Mouse (Mus musculus) retina, embryonic 14.5 days (tissue): Measurements from ENCODE around the gene Pih1d1.
A peak's percentile ranks its signal among the peaks of the same experiment; 100 is the strongest.
"Not testable (repeated sequence)": the region's sequence is repeated elsewhere in the genome, so short reads cannot be mapped to it uniquely, and the experiment has no call there.

ENCODE experiments used
- DNase-seq: peaks from one replicate; pipeline ENCODE4 v3.0.0-alpha.2; 2015; ENCODE audit warnings: low spot score

Gene Pih1d1

DNA sequence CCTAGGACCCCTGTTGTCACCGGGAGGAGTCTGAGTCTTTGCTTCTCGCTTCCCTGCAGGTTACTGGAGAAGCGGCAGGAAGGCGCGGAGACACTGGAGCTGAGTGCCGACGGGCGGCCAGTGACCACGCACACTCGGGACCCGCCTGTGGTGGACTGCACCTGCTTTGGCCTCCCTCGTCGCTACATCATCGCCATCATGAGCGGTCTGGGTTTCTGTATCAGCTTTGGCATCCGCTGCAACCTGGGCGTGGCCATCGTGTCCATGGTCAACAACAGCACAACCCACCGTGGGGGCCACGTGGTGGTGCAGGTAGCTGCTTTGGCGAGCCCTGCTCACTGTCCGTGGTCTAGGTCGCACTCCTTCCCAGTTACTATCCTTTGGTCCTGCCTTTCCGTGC, 14.6 kb downstream of the Pih1d1 start:
- DNase-seq, result no peak

GRCm38 (mm10) chr7:45169495-45169894, 15.4 kb downstream of the Pih1d1 start:
- DNase-seq, result no peak

DNA sequence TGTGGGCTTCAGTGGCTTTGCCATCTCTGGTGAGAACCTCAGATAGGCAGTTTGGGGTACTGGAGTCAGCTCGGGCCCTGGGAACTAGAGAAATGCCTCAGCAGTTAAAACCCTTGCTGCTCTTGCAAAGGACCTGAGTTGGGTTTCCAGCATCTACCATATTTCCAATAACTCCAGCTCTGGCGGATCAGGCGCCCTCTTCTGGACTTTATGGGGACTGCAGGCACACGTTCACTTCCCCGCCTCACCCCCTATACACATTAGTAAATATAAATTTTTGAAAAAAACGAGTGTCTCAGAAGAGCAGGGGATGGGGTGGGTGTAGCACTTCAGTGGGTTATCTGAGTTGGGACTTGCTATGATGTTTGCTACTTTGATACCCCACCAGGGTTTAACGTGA, 18.9 kb downstream of the Pih1d1 start:
- DNase-seq, result no peak

GRCm38 (mm10) chr7:45173772-45174171, 19.7 kb downstream of the Pih1d1 start:
- not testable (repeated sequence) for DNase-seq

GRCm38 (mm10) chr7:45174567-45175280, 20.6 kb downstream of the Pih1d1 start:
- peak; percentile 57 for DNase-seq

- no peak for DNase-seq
Measured at GRCm38 (mm10) chr7:45175398-45175797, 21.3 kb downstream of the Pih1d1 start.

- no peak for DNase-seq
Measured at GRCm38 (mm10) chr7:45175929-45176328, 21.8 kb downstream of the Pih1d1 start.

- no peak for DNase-seq
Measured at GRCm38 (mm10) chr7:45176356-45176755, 22.3 kb downstream of the Pih1d1 start.

DNA sequence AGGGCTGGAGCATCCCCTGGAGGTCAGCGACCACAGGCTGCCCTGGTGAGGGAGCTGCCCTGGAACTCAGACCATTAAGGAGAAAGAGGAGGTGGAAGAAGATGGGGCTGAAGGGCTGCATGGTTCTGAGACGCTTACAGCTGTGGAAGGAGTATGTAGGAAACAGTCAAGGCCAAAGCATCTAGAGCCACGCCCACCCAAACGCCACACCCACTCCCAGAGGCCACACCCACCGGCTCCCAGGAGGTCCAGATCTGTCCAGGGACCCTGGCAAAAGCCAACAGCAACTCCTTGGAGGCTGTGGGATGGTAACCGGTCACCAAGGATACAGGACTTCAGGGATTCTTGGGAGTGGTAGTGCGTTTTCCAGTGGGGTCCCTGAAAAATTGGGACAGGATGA, 24.4 kb downstream of the Pih1d1 start:
- no peak for DNase-seq

GRCm38 (mm10) chr7:45179469-45179868, 25.4 kb downstream of the Pih1d1 start, which contains the start of gene Gfy:
TSS of gene Gfy (minus strand) at chr7:45179569.
- no peak for DNase-seq

DNA sequence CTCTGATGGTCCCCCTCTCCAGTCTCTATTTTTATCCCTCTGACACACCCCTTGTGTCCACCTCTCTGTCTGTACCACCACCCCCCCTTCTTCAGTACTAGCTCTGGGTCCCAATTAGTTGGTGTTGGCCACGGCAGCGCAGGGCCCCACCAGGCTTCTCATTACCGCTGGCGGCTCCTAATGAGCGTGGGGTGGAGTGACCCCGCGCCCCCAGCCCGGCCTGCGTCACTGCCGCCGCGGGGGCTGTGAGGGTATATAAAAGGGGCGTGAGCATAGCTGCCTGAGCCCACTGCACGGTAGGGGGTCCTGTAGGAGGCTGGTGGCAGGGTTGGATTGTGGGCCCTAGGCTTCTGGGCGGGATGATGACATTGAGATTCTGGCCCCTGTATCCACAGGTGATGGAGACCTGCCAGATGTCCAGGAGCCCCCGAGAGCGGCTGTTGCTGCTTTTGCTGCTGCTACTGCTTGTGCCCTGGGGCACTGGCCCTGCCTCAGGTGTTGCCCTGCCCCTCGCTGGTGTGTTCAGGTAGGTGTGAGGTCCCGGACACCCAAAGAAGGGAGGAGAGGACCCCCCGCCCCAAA, 26.9 kb downstream of the Pih1d1 start, which contains the start of gene Pth2:
TSS of gene Pth2 (plus strand) at position 100 of the 582 bp plus-strand sequence.
- DNase-seq, result peak; percentile 70

GRCm38 (mm10) chr7:45181540-45181939, 27.4 kb downstream of the Pih1d1 start:
- DNase-seq, result peak; percentile 76

- DNase-seq, result peak; percentile 90
Measured at GRCm38 (mm10) chr7:45182199-45182601, 28.1 kb downstream of the Pih1d1 start.

GRCm38 (mm10) chr7:45182606-45183005, 28.5 kb downstream of the Pih1d1 start:
- no peak for DNase-seq

- DNase-seq, result no peak
Measured at GRCm38 (mm10) chr7:45183672-45184071, 29.6 kb downstream of the Pih1d1 start.

GRCm38 (mm10) chr7:45185921-45186320, 31.8 kb downstream of the Pih1d1 start:
- DNase-seq, result peak; percentile 53

GRCm38 (mm10) chr7:45189600-45189999, 35.5 kb downstream of the Pih1d1 start:
- no peak for DNase-seq

DNA sequence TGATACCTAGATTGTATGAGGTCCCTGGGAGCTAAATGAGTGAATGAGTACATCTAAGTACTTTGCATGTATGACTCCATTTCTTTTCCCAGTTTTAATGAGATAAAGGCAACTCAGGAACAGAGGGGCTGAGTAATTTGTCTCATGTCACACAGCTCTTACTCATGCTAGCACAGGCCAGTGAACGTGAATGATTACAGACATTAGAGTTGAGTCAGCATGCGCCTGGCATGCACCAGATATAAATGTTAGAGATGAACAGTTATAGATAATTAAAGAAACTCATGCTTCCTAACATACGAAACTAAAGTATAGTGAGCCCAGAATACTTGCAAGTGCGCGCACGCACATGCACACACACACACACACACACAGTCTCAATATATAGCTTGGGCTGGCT, 36.1 kb downstream of the Pih1d1 start:
- no peak for DNase-seq

GRCm38 (mm10) chr7:45191161-45191560, 37.1 kb downstream of the Pih1d1 start:
- no peak for DNase-seq

DNA sequence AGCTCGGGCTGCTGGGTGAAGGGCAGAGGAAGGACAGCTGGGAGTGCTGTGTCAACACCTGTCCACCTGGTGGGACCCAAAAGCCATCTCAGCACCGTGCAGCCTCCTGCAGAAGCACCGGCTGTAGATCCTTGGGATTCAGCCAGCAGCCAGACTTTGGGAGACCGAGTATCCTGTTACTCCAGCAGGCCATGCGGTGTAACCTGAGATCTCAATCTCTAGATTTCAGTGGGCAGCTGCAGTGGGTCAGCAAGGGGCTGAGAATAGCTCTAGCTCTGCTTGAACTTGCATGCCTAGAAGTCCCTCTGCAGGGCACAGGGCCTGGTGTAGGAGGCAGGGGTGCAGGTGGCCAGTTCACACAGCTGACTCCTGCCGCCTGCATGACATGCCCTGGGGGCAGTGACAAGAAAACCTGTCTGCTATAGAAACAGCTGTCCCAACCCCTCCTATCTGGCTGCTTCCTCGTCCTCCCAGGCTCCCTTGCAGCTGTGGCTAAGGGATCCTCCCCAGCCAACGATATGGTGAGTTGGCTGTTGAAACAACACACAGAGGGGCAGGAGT, 37.8 kb downstream of the Pih1d1 start:
- DNase-seq, result no peak

- no peak for DNase-seq
Measured at GRCm38 (mm10) chr7:45192585-45193310, 38.6 kb downstream of the Pih1d1 start.

DNA sequence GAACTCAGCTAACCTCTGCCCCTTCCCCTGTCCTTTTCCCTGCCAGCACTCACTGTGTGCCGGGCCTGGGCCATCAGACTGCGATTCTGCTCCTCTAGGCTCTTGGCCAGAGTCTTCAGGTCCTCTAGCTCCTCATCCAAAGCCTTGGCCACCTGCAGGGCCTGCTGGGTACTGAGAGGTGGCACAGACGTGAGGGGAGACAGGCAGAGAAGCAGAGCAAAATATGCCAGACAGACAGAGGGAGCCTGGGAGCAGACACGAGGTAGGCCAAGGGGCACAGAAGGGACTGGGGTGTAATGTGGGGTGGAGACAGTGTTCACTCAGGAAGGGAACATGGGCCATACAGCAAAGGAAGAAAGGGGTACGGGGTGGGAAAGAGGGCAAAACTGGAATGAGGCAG, 39.3 kb downstream of the Pih1d1 start:
- no peak for DNase-seq
